Mouse (Mus musculus) olfactory bulb, adult 2 months (tissue): ENCODE results near the gene Susd2. TPM values are rescaled to one million over a fixed set of nuclear protein-coding genes. Genes with fewer than 3 reads are reported as not detected.

Experiments used
- H3K27ac ChIP-seq: fragments of 200-500 bp; 2 replicates; pipeline ENCODE4 v1.5.1; 2012; ENCODE audit warnings: low read depth, low read length; ENCODE audit not compliant: insufficient read depth
- H3K4me1 ChIP-seq: fragments of 200-500 bp; 2 replicates; pipeline ENCODE4 v1.6.1; 2012; ENCODE audit warnings: low read length; ENCODE audit not compliant: control insufficient read depth, insufficient read depth
- H3K4me3 ChIP-seq: fragments of 200-500 bp; 2 replicates; pipeline ENCODE4 v1.5.1; 2012; ENCODE audit warnings: mild to moderate bottlenecking, low read depth, low read length, moderate library complexity; ENCODE audit not compliant: insufficient read depth
- CTCF ChIP-seq: fragments of 200-500 bp; IDR thresholded peaks from 2 replicates; pipeline ENCODE4 v1.5.1; 2012; ENCODE audit warnings: low read depth, mild to moderate bottlenecking, low read length, moderate library complexity; ENCODE audit not compliant: insufficient read depth
- POLR2A ChIP-seq: fragments of 200-500 bp; IDR thresholded peaks from 2 replicates; pipeline ENCODE4 v1.6.1; 2012; ENCODE audit warnings: mild to moderate bottlenecking, low read depth, low read length, moderate library complexity; ENCODE audit not compliant: insufficient read depth
- WGBS: fragments of 180-500 bp; shearing (Covaris S2); methylation state at CpG from one replicate; pipeline ENCODE4 v1.1.7; 2018; 5-methylcytosine and 5-hydroxymethylcytosine counted together
- polyA plus RNA-seq: library from polyadenylated mRNA; stranded (reverse); fragments of >200 nt; gene quantifications from 2 replicates; pipeline ENCODE4 v1.2.4, GENCODE M21; 2012; ENCODE audit warnings: low replicate concordance; ENCODE audit not compliant: missing spikeins, insufficient read depth, insufficient read length

Gene Susd2
- polyA plus RNA-seq, 1 experiment = not detected

GRCm38 (mm10) chr10:75676819-75677565, 33.2 kb upstream of the Susd2 start:
- TF ChIP-seq CTCF (no peak), POLR2A (no peak)
- 59% methylated on average over 7 of the region's 7 CpGs for WGBS
- Histone ChIP-seq H3K4me1 (peaks cover 51% of the 10 kb centered on the region), H3K27ac (peak overlapping the region; percentile 38), H3K4me3 (no peak overlapping the region)

GRCm38 (mm10) chr10:75676286-75676685, 32.5 kb upstream of the Susd2 start:
- Histone ChIP-seq H3K4me1 (peaks cover 49% of the 10 kb centered on the region), H3K4me3 (no peak overlapping the region), H3K27ac (no peak overlapping the region)
- WGBS = 80% methylated on average over 2 of the region's 2 CpGs
- TF ChIP-seq POLR2A (no peak), CTCF (no peak)

GRCm38 (mm10) chr10:75675594-75675993, 31.8 kb upstream of the Susd2 start:
- Histone ChIP-seq H3K4me3 (no peak overlapping the region), H3K4me1 (peaks cover 43% of the 10 kb centered on the region), H3K27ac (no peak overlapping the region)
- WGBS = 83% methylated on average over 8 of the region's 8 CpGs
- TF ChIP-seq CTCF (no peak), POLR2A (no peak)

GRCm38 (mm10) chr10:75669936-75670335, 26.1 kb upstream of the Susd2 start:
- Histone ChIP-seq H3K27ac (no peak overlapping the region), H3K4me1 (peaks cover 21% of the 10 kb centered on the region), H3K4me3 (no peak overlapping the region)
- TF ChIP-seq CTCF = no peak
- TF ChIP-seq POLR2A = no peak
- 100% methylated on average over 1 of the region's 1 CpGs for WGBS

- 2% methylated on average over 23 of the region's 23 CpGs for WGBS
- TF ChIP-seq CTCF (no peak), POLR2A (no peak)
- peak overlapping the region; percentile 69 for H3K4me3 ChIP-seq
- peak overlapping the region; percentile 94 for H3K27ac ChIP-seq
- peaks cover 35% of the 10 kb centered on the region for H3K4me1 ChIP-seq
Observed at GRCm38 (mm10) chr10:75667911-75668270, 24.1 kb upstream of the Susd2 start.

GRCm38 (mm10) chr10:75667115-75667910, 23.5 kb upstream of the Susd2 start:
- WGBS = under 1% methylated on average over 63 of the region's 63 CpGs
- TF ChIP-seq CTCF (no peak), POLR2A (peak; percentile 20; the same call in 1 of the 2 replicates)
- peak overlapping the region; percentile 69 for H3K4me3 ChIP-seq
- peak overlapping the region; percentile 94 for H3K27ac ChIP-seq
- peaks cover 41% of the 10 kb centered on the region for H3K4me1 ChIP-seq

- Histone ChIP-seq H3K4me1 (peaks cover 41% of the 10 kb centered on the region), H3K4me3 (peak overlapping the region; percentile 69), H3K27ac (peak overlapping the region; percentile 94)
- no peak for TF ChIP-seq POLR2A
- WGBS = 9% methylated on average over 4 of the region's 4 CpGs
Observed at GRCm38 (mm10) chr10:75666451-75667030, 22.7 kb upstream of the Susd2 start.

GRCm38 (mm10) chr10:75664673-75665270, 21.0 kb upstream of the Susd2 start:
- Histone ChIP-seq H3K4me3 (no peak overlapping the region), H3K27ac (no peak overlapping the region), H3K4me1 (peaks cover 41% of the 10 kb centered on the region)
- TF ChIP-seq POLR2A (no peak), CTCF (no peak)
- 83% methylated on average over 6 of the region's 6 CpGs for WGBS
